Mouse (Mus musculus): ENCODE data around the gene Zfp607a. TPM values are rescaled to one million over a fixed set of nuclear protein-coding genes. Genes with fewer than 3 reads are reported as not detected.

Gene Zfp607a
- total RNA-seq, 2 experiments from 2014 or later = 1.7 to 2.0 TPM

Other genes starting within 250 kb of the Zfp607a start
- not detected for gene Ttc9b, start 203.6 kb upstream of the Zfp607a start, total RNA-seq (2021)
- gene Map3k10, start 182.9 kb upstream of the Zfp607a start, total RNA-seq (2021) = 10 to 100 TPM; 15.9 to 16.6 TPM
- gene Zfp607b, start 168.2 kb upstream of the Zfp607a start, total RNA-seq (2021) = 1 to 10 TPM in 1 of 2 experiments, under 1 TPM in 1; 0.84 to 1.2 TPM
- 1 to 10 TPM; 5.6 to 6.2 TPM for gene Zfp60, start 126.1 kb upstream of the Zfp607a start, total RNA-seq (2021)
- 1 to 10 TPM; 3.0 TPM for gene Zfp626, start 50.3 kb upstream of the Zfp607a start, total RNA-seq (2021)
- 1 to 10 TPM; 1.5 to 1.8 TPM for gene Zfp59, start 18.9 kb upstream of the Zfp607a start, total RNA-seq (2021)
- gene Zfp974, start 71.9 kb downstream of the Zfp607a start, total RNA-seq (2021) = 1 to 10 TPM; 3.3 to 3.8 TPM
- 1 to 10 TPM; 5.8 to 6.1 TPM for gene Zfp780b, start 121.6 kb downstream of the Zfp607a start, total RNA-seq (2021)
- under 1 TPM; 0.53 to 0.68 TPM for gene Zfp850, start 156.6 kb downstream of the Zfp607a start, total RNA-seq (2021)
- gene Psmc4, start 192.6 kb downstream of the Zfp607a start, total RNA-seq (2021) = 100 to 1,000 TPM; 104 to 107 TPM
- gene Fcgbp, start 213.7 kb downstream of the Zfp607a start, total RNA-seq (2021) = under 1 TPM in 1 of 2 experiments, not detected in 1; 0.12 TPM